Comparison of ENCODE assay signal across 8 mouse cellular contexts in the genomic region with DNA sequence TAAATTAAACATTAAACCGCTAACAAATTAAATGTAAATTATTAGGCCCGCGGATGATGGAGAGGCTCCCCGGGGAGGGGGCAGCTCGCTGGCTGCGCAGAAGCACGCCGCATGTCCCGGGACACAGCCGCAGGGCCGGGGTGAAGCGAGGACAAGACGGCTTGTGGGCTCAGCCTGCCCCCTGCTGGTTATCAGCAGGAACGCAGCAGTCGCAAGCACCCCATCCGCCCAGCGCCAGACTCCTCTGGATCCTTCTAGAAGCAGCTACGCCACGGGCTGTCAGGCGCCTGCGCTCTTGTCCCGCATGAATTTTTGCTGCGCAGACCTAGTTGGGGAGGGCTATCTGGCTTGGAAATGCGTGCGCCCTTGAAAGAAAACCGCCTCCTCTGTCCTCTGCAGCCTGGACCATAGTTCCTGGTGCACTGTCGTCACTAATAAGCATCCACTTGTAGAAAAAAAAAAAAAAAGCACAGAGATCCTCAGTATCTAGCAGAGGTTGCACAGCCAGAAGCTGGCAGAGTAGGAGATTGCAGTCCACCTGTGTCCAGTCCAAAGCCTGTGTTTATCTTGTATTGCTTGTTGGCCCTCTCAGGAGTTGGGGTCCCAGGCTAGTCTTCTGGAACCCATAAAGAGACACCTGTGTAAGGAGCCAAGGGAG.
DNase-seq lines count a peak whose midpoint lies in the region; ATAC-seq lines count a peak whose summit lies in the region.

No protein-coding gene starts in this region.

- H3K27ac ChIP-seq in forebrain, embryonic 10.5 days, result 0 out of 2 replicates have a peak overlapping the region, but pooled peaks have one; percentile 20
- no peak overlapping the region for H3K27ac ChIP-seq in heart, embryonic 15.5 days
- no peak overlapping the region for H3K27ac ChIP-seq in liver, embryonic 12.5 days
- no peak overlapping the region for H3K27ac ChIP-seq in neural tube, embryonic 12.5 days

- ATAC-seq in heart, embryonic 15.5 days (replicated peaks; ENCODE audit: insufficient number of reproducible peaks, insufficient read depth, low FRiP score, low read depth), result peak; percentile 44; the same call in 1 of the 2 replicates
- ATAC-seq in liver, embryonic 12.5 days, result peak; percentile 52; the same call in 1 of the 2 replicates
- ATAC-seq in neural tube, embryonic 12.5 days (ENCODE audit: low FRiP score, low read depth), result peak; percentile 81

- no peak overlapping the region for H3K9ac ChIP-seq in heart, embryonic 15.5 days
- no peak overlapping the region for H3K9ac ChIP-seq in liver, embryonic 12.5 days
- H3K9ac ChIP-seq in neural tube, embryonic 12.5 days, result no peak overlapping the region

- no peaks in the 10 kb centered on the region for H3K9me3 ChIP-seq in forebrain, embryonic 10.5 days
- H3K9me3 ChIP-seq in heart, embryonic 15.5 days (replicated peaks), result no peaks in the 10 kb centered on the region
- H3K9me3 ChIP-seq in liver, embryonic 12.5 days (replicated peaks), result no peaks in the 10 kb centered on the region
- no peaks in the 10 kb centered on the region for H3K9me3 ChIP-seq in neural tube, embryonic 12.5 days

- H3K4me1 ChIP-seq in forebrain, embryonic 10.5 days, result peaks cover 56% of the 10 kb centered on the region
- no peaks in the 10 kb centered on the region; the same call in 1 of the 2 replicates for H3K4me1 ChIP-seq in heart, embryonic 15.5 days (replicated peaks)
- H3K4me1 ChIP-seq in liver, embryonic 12.5 days, result no peaks in the 10 kb centered on the region
- H3K4me1 ChIP-seq in neural tube, embryonic 12.5 days, result peaks cover 15% of the 10 kb centered on the region

- peak overlapping the region; percentile 46 for H3K4me2 ChIP-seq in heart, embryonic 15.5 days
- H3K4me2 ChIP-seq in liver, embryonic 12.5 days, result no peak overlapping the region
- H3K4me2 ChIP-seq in neural tube, embryonic 12.5 days (replicated peaks), result peak overlapping the region; percentile 32

- peak overlapping the region; percentile 18 for H3K4me3 ChIP-seq in forebrain, embryonic 10.5 days
- no peak overlapping the region for H3K4me3 ChIP-seq in heart, embryonic 15.5 days
- no peak overlapping the region for H3K4me3 ChIP-seq in liver, embryonic 12.5 days
- no peak overlapping the region for H3K4me3 ChIP-seq in neural tube, embryonic 12.5 days

- 4% methylated on average over 27 of the region's 27 CpGs for WGBS in forebrain, embryonic 10.5 days
- WGBS in heart, embryonic 15.5 days, result 4% methylated on average over 27 of the region's 27 CpGs
- WGBS in liver, embryonic 12.5 days (ENCODE audit: insufficient replicate concordance), result 3% methylated on average over 27 of the region's 27 CpGs
- 5% methylated on average over 27 of the region's 27 CpGs for WGBS in neural tube, embryonic 12.5 days

- H3K36me3 ChIP-seq in forebrain, embryonic 10.5 days (replicated peaks), result no peaks in the 10 kb centered on the region
- H3K36me3 ChIP-seq in heart, embryonic 15.5 days, result no peaks in the 10 kb centered on the region
- H3K36me3 ChIP-seq in liver, embryonic 12.5 days, result no peaks in the 10 kb centered on the region
- H3K36me3 ChIP-seq in neural tube, embryonic 12.5 days, result no peaks in the 10 kb centered on the region

- peak; percentile 94 for DNase-seq in CD4-positive, CD25-positive, alpha-beta regulatory T cell, adult 2 months (ENCODE audit: low read depth, low spot score)
- peak; percentile 9 for DNase-seq in c-Kit-negative CD71-positive TER-119-positive erythroid progenitor cells, embryonic 14.5 days (ENCODE audit: low read depth, low spot score)
- peak; percentile 83 for DNase-seq in forebrain, embryonic 10.5 days (ENCODE audit: extremely low spot score, low spot score)
- peak; percentile 89 for DNase-seq in kidney, postnatal 14 days
- peak; percentile 65 for DNase-seq in telencephalon, adult 2 months (ENCODE audit: low read depth, low spot score)

- H3K27me3 ChIP-seq in forebrain, embryonic 10.5 days (ENCODE audit: poor library complexity, severe bottlenecking), result peaks cover 69% of the 10 kb centered on the region
- peaks cover 49% of the 10 kb centered on the region for H3K27me3 ChIP-seq in heart, embryonic 15.5 days
- H3K27me3 ChIP-seq in liver, embryonic 12.5 days (replicated peaks), result peaks cover 43% of the 10 kb centered on the region
- peaks cover 14% of the 10 kb centered on the region for H3K27me3 ChIP-seq in neural tube, embryonic 12.5 days (replicated peaks)

Comparison
In these comparisons a context has a peak if more than half of its experiments do, and no peak if none do; other contexts are left out.
1. DNase-seq: peak in every context shown above with its lines; median percentile 94 in CD4-positive, CD25-positive, alpha-beta regulatory T cell, adult 2 months; 89 in kidney, postnatal 14 days; 83 in forebrain, embryonic 10.5 days; 65 in telencephalon, adult 2 months; 9 in c-Kit-negative CD71-positive TER-119-positive erythroid progenitor cells, embryonic 14.5 days.